Mouse (Mus musculus): ENCODE measurements around the gene Bzw2. TPM values are rescaled to one million over a fixed set of nuclear protein-coding genes. Genes with fewer than 3 reads are reported as not detected.
"Not testable (repeated sequence)": the region's sequence is repeated elsewhere in the genome, so short reads cannot be mapped to it uniquely, and the experiment has no call there.

The Bzw2 gene
- 25.9 and 26.6 TPM in 2 replicates for polyA plus RNA-seq (2011; ENCODE audit: insufficient read depth, insufficient read length, low replicate concordance, missing spikeins)

GRCm38 (mm10) chr12:36157638-36158308 lies at the start of gene Bzw2:
TSS of gene Bzw2 (minus strand) at chr12:36158080.
- H3K27ac ChIP-seq (ENCODE audit: control insufficient read depth, insufficient read depth, low read depth, low read length, poor library complexity) = peak within 1 kb of the TSS; percentile 57
- under 1% methylated on average over 26 of the region's 26 CpGs for WGBS
- H3K4me1 ChIP-seq (ENCODE audit: control insufficient read depth, insufficient read depth, low read length) = peaks cover 4% of the 10 kb centered on the region; the same call in 1 of the 2 replicates
- TF ChIP-seq CTCF (IDR thresholded peaks at IDR 0.05; ENCODE audit: control insufficient read depth, insufficient read depth, low read length) (no peak), POLR2A (IDR thresholded peaks at IDR 0.05; ENCODE audit: borderline replicate concordance, control insufficient read depth, low read depth, low read length) (peak; percentile 34; the same call in 1 of the 2 replicates)
- H3K4me3 ChIP-seq (replicated peaks; ENCODE audit: control insufficient read depth, low read depth, low read length) = peak within 1 kb of the TSS; percentile 84

GRCm38 (mm10) chr12:36207072-36207799 lies 49.4 kb upstream of the Bzw2 start:
- WGBS = 42% methylated on average over 9 of the region's 9 CpGs
- no peak overlapping the region for H3K4me3 ChIP-seq (replicated peaks; ENCODE audit: control insufficient read depth, low read depth, low read length)
- TF ChIP-seq POLR2A (IDR thresholded peaks at IDR 0.05; ENCODE audit: borderline replicate concordance, control insufficient read depth, low read depth, low read length) (no peak), CTCF (IDR thresholded peaks at IDR 0.05; ENCODE audit: control insufficient read depth, insufficient read depth, low read length) (no peak)
- no peaks in the 10 kb centered on the region for H3K4me1 ChIP-seq (ENCODE audit: control insufficient read depth, insufficient read depth, low read length)
- H3K27ac ChIP-seq (ENCODE audit: control insufficient read depth, insufficient read depth, low read depth, low read length, poor library complexity) = no peak overlapping the region

GRCm38 (mm10) chr12:36205579-36206119 lies 47.8 kb upstream of the Bzw2 start:
- H3K4me1 ChIP-seq (ENCODE audit: control insufficient read depth, insufficient read depth, low read length); H3K27ac ChIP-seq (ENCODE audit: control insufficient read depth, insufficient read depth, low read depth, low read length, poor library complexity); H3K4me3 ChIP-seq (replicated peaks; ENCODE audit: control insufficient read depth, low read depth, low read length): not testable (repeated sequence)
- 31% methylated on average over 5 of the region's 5 CpGs for WGBS

GRCm38 (mm10) chr12:36194976-36195375 lies 37.1 kb upstream of the Bzw2 start:
- TF ChIP-seq CTCF (IDR thresholded peaks at IDR 0.05; ENCODE audit: control insufficient read depth, insufficient read depth, low read length) (no peak), POLR2A (IDR thresholded peaks at IDR 0.05; ENCODE audit: borderline replicate concordance, control insufficient read depth, low read depth, low read length) (no peak)
- H3K4me1 ChIP-seq (ENCODE audit: control insufficient read depth, insufficient read depth, low read length) = no peaks in the 10 kb centered on the region
- no peak overlapping the region for H3K27ac ChIP-seq (ENCODE audit: control insufficient read depth, insufficient read depth, low read depth, low read length, poor library complexity)
- WGBS = 92% methylated on average over 7 of the region's 7 CpGs
- no peak overlapping the region for H3K4me3 ChIP-seq (replicated peaks; ENCODE audit: control insufficient read depth, low read depth, low read length)

GRCm38 (mm10) chr12:36190343-36190742 lies 32.5 kb upstream of the Bzw2 start:
- no peak overlapping the region for H3K27ac ChIP-seq (ENCODE audit: control insufficient read depth, insufficient read depth, low read depth, low read length, poor library complexity)
- H3K4me3 ChIP-seq (replicated peaks; ENCODE audit: control insufficient read depth, low read depth, low read length) = no peak overlapping the region
- H3K4me1 ChIP-seq (ENCODE audit: control insufficient read depth, insufficient read depth, low read length) = no peaks in the 10 kb centered on the region
- no peak for TF ChIP-seq CTCF (IDR thresholded peaks at IDR 0.05; ENCODE audit: control insufficient read depth, insufficient read depth, low read length)
- no peak for TF ChIP-seq POLR2A (IDR thresholded peaks at IDR 0.05; ENCODE audit: borderline replicate concordance, control insufficient read depth, low read depth, low read length)
- WGBS = 16% methylated on average over 5 of the region's 5 CpGs

GRCm38 (mm10) chr12:36189610-36190009 lies 31.7 kb upstream of the Bzw2 start:
- H3K4me3 ChIP-seq (replicated peaks; ENCODE audit: control insufficient read depth, low read depth, low read length) = no peak overlapping the region
- TF ChIP-seq CTCF (IDR thresholded peaks at IDR 0.05; ENCODE audit: control insufficient read depth, insufficient read depth, low read length) = no peak
- TF ChIP-seq POLR2A (IDR thresholded peaks at IDR 0.05; ENCODE audit: borderline replicate concordance, control insufficient read depth, low read depth, low read length) = no peak
- WGBS = 88% methylated on average over 3 of the region's 3 CpGs
- H3K27ac ChIP-seq (ENCODE audit: control insufficient read depth, insufficient read depth, low read depth, low read length, poor library complexity) = no peak overlapping the region
- H3K4me1 ChIP-seq (ENCODE audit: control insufficient read depth, insufficient read depth, low read length) = no peaks in the 10 kb centered on the region

GRCm38 (mm10) chr12:36187081-36187480 lies 29.2 kb upstream of the Bzw2 start:
- TF ChIP-seq POLR2A (IDR thresholded peaks at IDR 0.05; ENCODE audit: borderline replicate concordance, control insufficient read depth, low read depth, low read length) = no peak
- no peak for TF ChIP-seq CTCF (IDR thresholded peaks at IDR 0.05; ENCODE audit: control insufficient read depth, insufficient read depth, low read length)
- Histone ChIP-seq H3K27ac (ENCODE audit: control insufficient read depth, insufficient read depth, low read depth, low read length, poor library complexity) (no peak overlapping the region), H3K4me3 (replicated peaks; ENCODE audit: control insufficient read depth, low read depth, low read length) (no peak overlapping the region), H3K4me1 (ENCODE audit: control insufficient read depth, insufficient read depth, low read length) (no peaks in the 10 kb centered on the region)
- WGBS = 64% methylated on average over 6 of the region's 6 CpGs

GRCm38 (mm10) chr12:36182570-36182969 lies 24.7 kb upstream of the Bzw2 start:
- TF ChIP-seq POLR2A (IDR thresholded peaks at IDR 0.05; ENCODE audit: borderline replicate concordance, control insufficient read depth, low read depth, low read length) = no peak
- no peak for TF ChIP-seq CTCF (IDR thresholded peaks at IDR 0.05; ENCODE audit: control insufficient read depth, insufficient read depth, low read length)
- 78% methylated on average over 6 of the region's 6 CpGs for WGBS

More at GRCm38 (mm10) chr12:36182570-36182969, 24.7 kb upstream of the Bzw2 start:
- Histone ChIP-seq H3K4me3 (replicated peaks; ENCODE audit: control insufficient read depth, low read depth, low read length) (no peak overlapping the region), H3K27ac (ENCODE audit: control insufficient read depth, insufficient read depth, low read depth, low read length, poor library complexity) (no peak overlapping the region), H3K4me1 (ENCODE audit: control insufficient read depth, insufficient read depth, low read length) (no peaks in the 10 kb centered on the region)
